Mouse (Mus musculus) c-Kit-positive CD71-positive TER-119-positive erythroid progenitor cells, embryonic 14.5 days (primary cell): ENCODE data around the gene Hscb.

Experiments used
- DNase-seq: peaks from one replicate; pipeline ENCODE4 v3.0.0-alpha.2; 2013; ENCODE audit warnings: low spot score

Gene Hscb

GRCm38 (mm10) chr5:110781529-110782238 is 57.9 kb downstream of the Hscb start:
- DNase-seq: peak; percentile 73

- no peak for DNase-seq
These were observed 58.6 kb downstream of the Hscb start for GRCm38 (mm10) chr5:110780761-110781528.

- DNase-seq: peak; percentile 81
These were observed 59.4 kb downstream of the Hscb start, which contains the start of gene Pus1 for GRCm38 (mm10) chr5:110779998-110780760. TSS of gene Pus1 (minus strand) at chr5:110780659.

- DNase-seq: no peak
These were observed 60.1 kb downstream of the Hscb start for GRCm38 (mm10) chr5:110779276-110779997.
